Comparison of ENCODE assay signal across 16 mouse cellular contexts in the genomic region with DNA sequence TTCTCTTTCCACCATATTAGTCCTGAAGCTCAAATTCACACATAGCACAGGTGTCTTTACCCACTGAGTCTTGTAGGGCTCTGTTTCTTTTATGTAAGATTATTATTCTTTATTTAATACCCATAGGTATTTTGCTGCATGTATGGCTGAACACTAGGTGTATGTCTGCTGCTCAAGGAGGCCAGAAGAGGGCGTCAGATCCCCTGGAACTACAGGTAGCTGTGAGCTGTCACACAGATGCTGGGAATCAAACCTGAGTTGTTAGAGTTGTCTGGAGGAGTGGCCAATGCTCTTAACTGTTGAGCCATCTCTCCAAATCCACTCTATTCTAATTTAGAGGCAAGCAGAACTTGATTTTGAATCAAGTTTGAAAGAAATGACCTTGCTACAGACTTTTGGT. TPM values are rescaled to one million over a fixed set of nuclear protein-coding genes. Genes with fewer than 3 reads are reported as not detected.
DNase-seq lines count a peak whose midpoint lies in the region; ATAC-seq and TF ChIP-seq lines count a peak whose summit lies in the region.
"Had no signal": no experiment of that assay in that cellular context is flagged by ENCODE, and none has a peak within 500 bp of the region (broad histone marks: within the 10 kb centered on the region; RNA-seq: fewer than 3 reads in every experiment).

No protein-coding gene starts in this region.

- no peaks in the 10 kb centered on the region for H3K4me1 ChIP-seq in hindbrain, postnatal 0 days (ENCODE audit: insufficient read depth, low read length)
- H3K4me1 ChIP-seq in hindbrain, embryonic 14.5 days (replicated peaks; ENCODE audit: control insufficient read depth, insufficient read depth, low read length) = no peaks in the 10 kb centered on the region
- no peaks in the 10 kb centered on the region for H3K4me1 ChIP-seq in midbrain, embryonic 11.5 days (ENCODE audit: control insufficient read depth, insufficient read depth, low read length)
- no peaks in the 10 kb centered on the region for H3K4me1 ChIP-seq in midbrain, embryonic 10.5 days
- peaks cover 0 to 4% of the 10 kb centered on the region in 2 experiments; a peak in 2 of 4 replicates for H3K4me1 ChIP-seq in ES-E14 (ENCODE audit: control insufficient read depth in 2 of 2, insufficient read depth in 2 of 2, low read length in 2 of 2, poor library complexity in 1 of 2)
- no peaks in the 10 kb centered on the region for H3K4me1 ChIP-seq in liver, embryonic 14.5 days (replicated peaks; ENCODE audit: control insufficient read depth in 2 of 2, insufficient read depth in 2 of 2, low read length in 1 of 2)
- H3K4me1 ChIP-seq: forebrain, embryonic 10.5 days; limb, embryonic 15.5 days; neural tube, embryonic 12.5 days; stomach, embryonic 15.5 days had no signal

- H3K36me3 ChIP-seq in hindbrain, postnatal 0 days (ENCODE audit: insufficient read depth, low read length) = peaks cover 20% of the 10 kb centered on the region; the same call in 1 of the 2 replicates
- H3K36me3 ChIP-seq in hindbrain, embryonic 14.5 days (replicated peaks; ENCODE audit: control insufficient read depth, insufficient read depth) = peaks cover 52% of the 10 kb centered on the region
- H3K36me3 ChIP-seq in midbrain, embryonic 11.5 days (ENCODE audit: control insufficient read depth, insufficient read depth, low read length) = no peaks in the 10 kb centered on the region; the same call in none of the 2 replicates
- peaks cover 78% of the 10 kb centered on the region for H3K36me3 ChIP-seq in midbrain, embryonic 10.5 days
- no peaks in the 10 kb centered on the region for H3K36me3 ChIP-seq in ES-E14 (ENCODE audit: control insufficient read depth, insufficient read depth, low read length, poor library complexity, severe bottlenecking)
- peaks cover 4% of the 10 kb centered on the region for H3K36me3 ChIP-seq in liver, embryonic 14.5 days (replicated peaks; ENCODE audit: control insufficient read depth, insufficient read depth, low read depth)

- no peaks in the 10 kb centered on the region for H3K9me3 ChIP-seq in hindbrain, postnatal 0 days (ENCODE audit: low read length)
- no peaks in the 10 kb centered on the region for H3K9me3 ChIP-seq in hindbrain, embryonic 14.5 days (ENCODE audit: control insufficient read depth, low read length)
- no peaks in the 10 kb centered on the region for H3K9me3 ChIP-seq in midbrain, embryonic 11.5 days (ENCODE audit: control insufficient read depth, low read length)
- H3K9me3 ChIP-seq in midbrain, embryonic 10.5 days (replicated peaks) = no peaks in the 10 kb centered on the region
- H3K9me3 ChIP-seq in ES-E14 (ENCODE audit: control insufficient read depth, insufficient read depth, low read depth, low read length) = no peaks in the 10 kb centered on the region
- H3K9me3 ChIP-seq in liver, embryonic 14.5 days (ENCODE audit: control insufficient read depth, low read length) = no peaks in the 10 kb centered on the region
- H3K9me3 ChIP-seq: forebrain, embryonic 10.5 days; G1E; limb, embryonic 15.5 days; neural tube, embryonic 12.5 days; stomach, embryonic 15.5 days had no signal

- H3K9ac ChIP-seq in hindbrain, postnatal 0 days (replicated peaks; ENCODE audit: low read length) = no peak overlapping the region
- no peak overlapping the region for H3K9ac ChIP-seq in hindbrain, embryonic 14.5 days
- no peak overlapping the region for H3K9ac ChIP-seq in midbrain, embryonic 11.5 days (ENCODE audit: low read length)
- H3K9ac ChIP-seq in ES-E14 (ENCODE audit: insufficient read depth, low read depth, low read length, poor library complexity, severe bottlenecking) = no peak overlapping the region
- H3K9ac ChIP-seq in liver, embryonic 14.5 days (replicated peaks) = no peak overlapping the region
- H3K9ac ChIP-seq: limb, embryonic 15.5 days; neural tube, embryonic 12.5 days; stomach, embryonic 15.5 days had no signal

- no peak overlapping the region for H3K4me3 ChIP-seq in hindbrain, postnatal 0 days (ENCODE audit: low read length)
- H3K4me3 ChIP-seq in hindbrain, embryonic 14.5 days (replicated peaks; ENCODE audit: low read length) = no peak overlapping the region
- H3K4me3 ChIP-seq in midbrain, embryonic 11.5 days (ENCODE audit: low read depth, low read length) = no peak overlapping the region
- no peak overlapping the region for H3K4me3 ChIP-seq in midbrain, embryonic 10.5 days
- H3K4me3 ChIP-seq in ES-E14 (ENCODE audit: insufficient read depth in 1 of 2, low read depth in 1 of 2, low read length in 2 of 2, poor library complexity in 1 of 2, severe bottlenecking in 1 of 2) = no peak overlapping the region
- no peak overlapping the region for H3K4me3 ChIP-seq in liver, embryonic 14.5 days (ENCODE audit: insufficient read depth in 1 of 2, low read depth in 2 of 2, low read length in 2 of 2)
- H3K4me3 ChIP-seq: forebrain, embryonic 10.5 days; limb, embryonic 15.5 days; neural tube, embryonic 12.5 days; stomach, embryonic 15.5 days had no signal

- no peak overlapping the region for H3K27ac ChIP-seq in hindbrain, postnatal 0 days
- no peak overlapping the region for H3K27ac ChIP-seq in hindbrain, embryonic 14.5 days
- H3K27ac ChIP-seq in midbrain, embryonic 11.5 days (ENCODE audit: low read depth, low read length) = no peak overlapping the region
- no peak overlapping the region for H3K27ac ChIP-seq in midbrain, embryonic 10.5 days (replicated peaks)
- no peak overlapping the region for H3K27ac ChIP-seq in ES-E14 (ENCODE audit: insufficient read depth, low read depth, low read length, poor library complexity, severe bottlenecking)
- H3K27ac ChIP-seq in liver, embryonic 14.5 days = no peak overlapping the region
- H3K27ac ChIP-seq: forebrain, embryonic 10.5 days; limb, embryonic 15.5 days; neural tube, embryonic 12.5 days; stomach, embryonic 15.5 days had no signal

- no peak overlapping the region for H3K4me2 ChIP-seq in hindbrain, postnatal 0 days (ENCODE audit: low read depth, low read length)
- H3K4me2 ChIP-seq in hindbrain, embryonic 14.5 days (replicated peaks) = no peak overlapping the region
- H3K4me2 ChIP-seq in midbrain, embryonic 11.5 days = no peak overlapping the region
- no peak overlapping the region for H3K4me2 ChIP-seq in liver, embryonic 14.5 days (ENCODE audit: low read depth)
- H3K4me2 ChIP-seq: limb, embryonic 15.5 days; neural tube, embryonic 12.5 days; stomach, embryonic 15.5 days had no signal

- in situ Hi-C loops in ES-E14 (cut with MboI; ENCODE audit: low sequenced_read_pairs in 2 of 2, unreplicated experiment in 2 of 2) = no loop called here

- no peaks in the 10 kb centered on the region for H3K27me3 ChIP-seq in hindbrain, postnatal 0 days (ENCODE audit: insufficient read depth, low read length)
- no peaks in the 10 kb centered on the region for H3K27me3 ChIP-seq in hindbrain, embryonic 14.5 days (ENCODE audit: control insufficient read depth, insufficient read depth, low read length)
- no peaks in the 10 kb centered on the region for H3K27me3 ChIP-seq in midbrain, embryonic 11.5 days (ENCODE audit: control insufficient read depth, insufficient read depth, low read length)
- no peaks in the 10 kb centered on the region for H3K27me3 ChIP-seq in midbrain, embryonic 10.5 days (ENCODE audit: low read depth, poor library complexity, severe bottlenecking)
- H3K27me3 ChIP-seq in liver, embryonic 14.5 days (ENCODE audit: control insufficient read depth, insufficient read depth, low read length) = no peaks in the 10 kb centered on the region
- H3K27me3 ChIP-seq: limb, embryonic 15.5 days; neural tube, embryonic 12.5 days; stomach, embryonic 15.5 days had no signal

- WGBS in hindbrain, postnatal 0 days = 39% methylated on average over 1 of the region's 1 CpGs
- WGBS in hindbrain, embryonic 14.5 days = 32% methylated on average over 1 of the region's 1 CpGs
- 28% methylated on average over 1 of the region's 1 CpGs for WGBS in midbrain, embryonic 11.5 days
- WGBS in midbrain, embryonic 10.5 days = 25% methylated on average over 1 of the region's 1 CpGs
- 36% methylated on average over 1 of the region's 1 CpGs for WGBS in liver, embryonic 14.5 days (ENCODE audit: insufficient replicate concordance)

- no peak for TF ChIP-seq EP300 in liver, embryonic 14.5 days (IDR thresholded peaks at IDR 0.05; ENCODE audit: low read depth)

- 0 out of 2 replicates have a peak, but pooled peaks have one; percentile 16 for TF ChIP-seq CTCF in hindbrain, postnatal 0 days (IDR thresholded peaks at IDR 0.05; ENCODE audit: low read depth)
- TF ChIP-seq CTCF in liver, embryonic 14.5 days (IDR thresholded peaks at IDR 0.05; ENCODE audit: low read depth) = peak; percentile 49

- no peak for DNase-seq in hindbrain, postnatal 0 days (ENCODE audit: low spot score)
- DNase-seq in hindbrain, embryonic 14.5 days (ENCODE audit: low spot score) = no peak
- peak; percentile 12 for DNase-seq in midbrain, embryonic 11.5 days (ENCODE audit: low spot score, missing footprints)
- DNase-seq in midbrain, embryonic 10.5 days (ENCODE audit: low spot score) = no peak
- DNase-seq in ES-E14 (ENCODE audit: low read depth, low spot score) = no peak
- DNase-seq in liver, embryonic 14.5 days (ENCODE audit: low read depth in 3 of 3, low spot score in 3 of 3) = no peak
- DNase-seq in heart, adult 18-20 months = no peak
- DNase-seq in layer of hippocampus, adult 18-20 months (ENCODE audit: low spot score in 2 of 2) = no peak
- DNase-seq: adrenal gland, adult 8-10 months; cerebellum, adult 11-12 months; gastrocnemius, postnatal 10 days had no signal

- ATAC-seq in hindbrain, postnatal 0 days = no peak
- ATAC-seq in hindbrain, embryonic 14.5 days (ENCODE audit: low FRiP score) = no peak
- no peak for ATAC-seq in midbrain, embryonic 11.5 days (ENCODE audit: low FRiP score)
- ATAC-seq in liver, embryonic 14.5 days (ENCODE audit: insufficient read depth) = no peak

RNA-seq across cellular contexts. Expression of a gene that starts 29.0 kb away (rescaled TPM):
- 15.3 and 20.9 TPM in 2 replicates for total RNA-seq in hindbrain, postnatal 0 days (2014; rRNA removed)
- 15.7 and 16.0 TPM in 2 replicates for polyA plus RNA-seq in hindbrain, postnatal 0 days (2015; fragmentation: Nextera tagmentation; extraction: Ambion mirVana)
- polyA plus RNA-seq in hindbrain, embryonic 14.5 days (2014; fragmentation: Nextera tagmentation; extraction: Ambion mirVana) = 21.1 and 23.2 TPM in 2 replicates
- polyA plus RNA-seq in midbrain, embryonic 11.5 days (2014; fragmentation: Nextera tagmentation; extraction: Ambion mirVana) = 26.5 and 27.1 TPM in 2 replicates
- polyA plus RNA-seq in midbrain, embryonic 10.5 days (2016; fragmentation: Nextera tagmentation; extraction: Ambion mirVana) = 22.0 and 22.9 TPM in 2 replicates
- total RNA-seq in ES-E14 (2012; rRNA removed) = 10.1 and 11.2 TPM in 2 replicates
- 3.4 and 4.9 TPM in 2 replicates for polyA plus RNA-seq in liver, embryonic 14.5 days (2012; rRNA removed)
- 8.0 and 8.6 TPM in 2 replicates for polyA plus RNA-seq in liver, embryonic 14.5 days (2014; fragmentation: Nextera tagmentation; extraction: Ambion mirVana)
- 10 to 100 TPM; 25.0 to 30.6 TPM for total RNA-seq in heart, adult 18-20 months (2021)
- 10 to 100 TPM; 26.3 to 30.0 TPM for total RNA-seq in layer of hippocampus, adult 18-20 months (2021)

RNA-seq across cellular contexts. Expression of a gene that starts 30.7 kb away (rescaled TPM):
- total RNA-seq in hindbrain, postnatal 0 days (2014; rRNA removed) = 40.3 and 83.7 TPM in 2 replicates
- polyA plus RNA-seq in hindbrain, postnatal 0 days (2015; fragmentation: Nextera tagmentation; extraction: Ambion mirVana) = 97.0 and 101 TPM in 2 replicates
- polyA plus RNA-seq in hindbrain, embryonic 14.5 days (2014; fragmentation: Nextera tagmentation; extraction: Ambion mirVana) = 71.8 and 73.3 TPM in 2 replicates
- polyA plus RNA-seq in midbrain, embryonic 11.5 days (2014; fragmentation: Nextera tagmentation; extraction: Ambion mirVana) = 286 TPM in 2 replicates
- 274 and 311 TPM in 2 replicates for polyA plus RNA-seq in midbrain, embryonic 10.5 days (2016; fragmentation: Nextera tagmentation; extraction: Ambion mirVana)
- 133 and 195 TPM in 2 replicates for total RNA-seq in ES-E14 (2012; rRNA removed)
- polyA plus RNA-seq in liver, embryonic 14.5 days (2012; rRNA removed) = 74.2 and 121 TPM in 2 replicates
- polyA plus RNA-seq in liver, embryonic 14.5 days (2014; fragmentation: Nextera tagmentation; extraction: Ambion mirVana) = 241 and 245 TPM in 2 replicates
- total RNA-seq in heart, adult 18-20 months (2021) = 10 to 100 TPM in 1 of 2 experiments, 1 to 10 TPM in 1; 9.6 to 12.3 TPM
- total RNA-seq in layer of hippocampus, adult 18-20 months (2021) = 10 to 100 TPM; 11.8 to 15.2 TPM

RNA-seq across cellular contexts. Expression of a gene that starts 58.7 kb away (rescaled TPM):
- total RNA-seq in hindbrain, postnatal 0 days (2014; rRNA removed) = 91.2 and 99.5 TPM in 2 replicates
- polyA plus RNA-seq in hindbrain, postnatal 0 days (2015; fragmentation: Nextera tagmentation; extraction: Ambion mirVana) = 77.9 and 81.0 TPM in 2 replicates
- 66.4 and 74.4 TPM in 2 replicates for polyA plus RNA-seq in hindbrain, embryonic 14.5 days (2014; fragmentation: Nextera tagmentation; extraction: Ambion mirVana)
- polyA plus RNA-seq in midbrain, embryonic 11.5 days (2014; fragmentation: Nextera tagmentation; extraction: Ambion mirVana) = 78.2 and 78.8 TPM in 2 replicates
- polyA plus RNA-seq in midbrain, embryonic 10.5 days (2016; fragmentation: Nextera tagmentation; extraction: Ambion mirVana) = 75.9 and 86.7 TPM in 2 replicates
- 62.1 and 73.0 TPM in 2 replicates for total RNA-seq in ES-E14 (2012; rRNA removed)
- 11.7 and 13.5 TPM in 2 replicates for polyA plus RNA-seq in liver, embryonic 14.5 days (2012; rRNA removed)
- polyA plus RNA-seq in liver, embryonic 14.5 days (2014; fragmentation: Nextera tagmentation; extraction: Ambion mirVana) = 24.9 and 25.7 TPM in 2 replicates
- total RNA-seq in heart, adult 18-20 months (2021) = 10 to 100 TPM; 50.1 to 51.8 TPM
- 100 to 1,000 TPM; 354 to 355 TPM for total RNA-seq in layer of hippocampus, adult 18-20 months (2021)
